Mouse (Mus musculus): ENCODE measurements around the gene Alpl. TPM values are rescaled to one million over a fixed set of nuclear protein-coding genes. Genes with fewer than 3 reads are reported as not detected.

Alpl gene
- polyA plus RNA-seq, 1 experiment from 2014 or later = 2.5 TPM

DNA sequence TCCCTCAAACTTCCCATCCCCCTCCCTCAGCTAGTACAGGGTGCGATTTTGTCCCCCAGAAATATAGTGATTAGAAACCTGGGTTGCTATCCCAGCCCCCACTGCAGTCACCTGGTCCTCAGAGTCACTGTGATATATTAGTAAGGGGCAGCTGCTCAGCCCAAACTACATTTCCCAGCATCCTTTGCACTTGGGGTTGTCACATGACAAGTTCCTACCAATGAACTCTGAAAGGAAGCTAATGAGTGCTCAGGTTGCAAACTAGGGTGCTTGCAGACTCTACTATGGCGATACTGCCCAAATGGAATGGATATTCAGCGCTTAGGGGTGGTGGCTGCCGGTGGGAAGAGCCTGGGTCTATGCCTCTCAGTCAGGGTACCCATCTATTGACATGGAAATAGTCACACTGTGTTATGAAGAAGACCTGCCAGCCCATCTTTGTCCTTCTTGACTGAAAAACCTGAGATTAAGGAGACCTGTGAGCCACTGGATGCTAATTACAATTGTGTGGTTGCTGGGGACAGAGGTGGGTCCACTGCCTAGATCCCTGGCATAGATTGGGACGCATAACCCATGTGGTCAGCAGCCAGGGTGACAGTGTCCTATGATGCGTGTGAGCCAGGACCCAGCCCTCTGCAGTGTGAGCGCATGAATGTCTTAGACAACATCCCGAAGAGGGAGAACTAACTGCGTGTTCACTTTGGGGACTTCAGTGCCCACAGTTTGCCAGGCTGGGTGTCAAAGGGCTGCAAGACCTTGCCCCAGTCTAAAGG lies 56.8 kb downstream of the Alpl start:
- 49% methylated on average over 9 of the region's 9 CpGs for WGBS
- no peak overlapping the region; the same call in 1 of the 2 replicates for H3K4me2 ChIP-seq (replicated peaks; ENCODE audit: low read depth)
- no peak overlapping the region for H3K9ac ChIP-seq (ENCODE audit: low read length)
- H3K4me3 ChIP-seq (ENCODE audit: low read depth, low read length) = no peak overlapping the region
- H3K4me1 ChIP-seq (replicated peaks; ENCODE audit: control insufficient read depth, insufficient read depth) = no peaks in the 10 kb centered on the region
- peak; percentile 33; the same call in 1 of the 2 replicates for ATAC-seq (ENCODE audit: low FRiP score, low TSS enrichment)
- TF ChIP-seq CTCF (IDR thresholded peaks at IDR 0.05; ENCODE audit: low read depth) (no peak), EP300 (optimal IDR thresholded peaks at IDR 0.05) (no peak)
- no peaks in the 10 kb centered on the region for H3K9me3 ChIP-seq (ENCODE audit: control insufficient read depth, low read length)
- no peak for DNase-seq (ENCODE audit: low spot score)
- H3K27ac ChIP-seq (replicated peaks) = no peak overlapping the region
- no peaks in the 10 kb centered on the region for H3K36me3 ChIP-seq (ENCODE audit: control insufficient read depth, insufficient read depth, low read length)
- H3K27me3 ChIP-seq (ENCODE audit: control insufficient read depth, insufficient read depth, low read length) = no peaks in the 10 kb centered on the region

DNA sequence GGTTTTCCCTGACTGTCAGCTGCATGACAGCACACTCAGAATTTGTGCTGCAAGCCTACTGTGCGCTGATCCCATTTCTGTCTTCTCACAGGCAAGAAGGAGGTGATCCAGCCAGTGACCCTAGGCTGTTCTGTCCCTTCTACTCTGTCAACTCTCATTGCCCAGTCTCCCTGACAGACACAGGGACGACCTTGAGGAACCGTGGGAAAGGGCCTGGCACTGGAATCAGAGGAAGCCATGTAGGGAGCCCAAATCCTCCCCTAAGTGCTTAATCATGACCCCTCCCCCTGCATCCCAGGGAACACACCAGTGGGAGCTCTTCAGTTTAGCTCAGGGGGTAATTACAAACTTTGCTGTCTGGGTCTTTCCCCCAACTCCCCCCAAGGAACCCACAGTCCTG lies 58.4 kb downstream of the Alpl start:
- Histone ChIP-seq H3K9me3 (ENCODE audit: control insufficient read depth, low read length) (no peaks in the 10 kb centered on the region), H3K27ac (replicated peaks) (no peak overlapping the region), H3K4me1 (replicated peaks; ENCODE audit: control insufficient read depth, insufficient read depth) (no peaks in the 10 kb centered on the region), H3K36me3 (ENCODE audit: control insufficient read depth, insufficient read depth, low read length) (no peaks in the 10 kb centered on the region), H3K4me3 (ENCODE audit: low read depth, low read length) (no peak overlapping the region), H3K27me3 (ENCODE audit: control insufficient read depth, insufficient read depth, low read length) (no peaks in the 10 kb centered on the region), H3K4me2 (replicated peaks; ENCODE audit: low read depth) (no peak overlapping the region), H3K9ac (ENCODE audit: low read length) (no peak overlapping the region)
- 62% methylated on average over 3 of the region's 3 CpGs for WGBS
- TF ChIP-seq CTCF (IDR thresholded peaks at IDR 0.05; ENCODE audit: low read depth) (no peak), EP300 (optimal IDR thresholded peaks at IDR 0.05) (no peak)
- DNase-seq (ENCODE audit: low spot score) = no peak
- ATAC-seq (ENCODE audit: low FRiP score, low TSS enrichment) = no peak

DNA sequence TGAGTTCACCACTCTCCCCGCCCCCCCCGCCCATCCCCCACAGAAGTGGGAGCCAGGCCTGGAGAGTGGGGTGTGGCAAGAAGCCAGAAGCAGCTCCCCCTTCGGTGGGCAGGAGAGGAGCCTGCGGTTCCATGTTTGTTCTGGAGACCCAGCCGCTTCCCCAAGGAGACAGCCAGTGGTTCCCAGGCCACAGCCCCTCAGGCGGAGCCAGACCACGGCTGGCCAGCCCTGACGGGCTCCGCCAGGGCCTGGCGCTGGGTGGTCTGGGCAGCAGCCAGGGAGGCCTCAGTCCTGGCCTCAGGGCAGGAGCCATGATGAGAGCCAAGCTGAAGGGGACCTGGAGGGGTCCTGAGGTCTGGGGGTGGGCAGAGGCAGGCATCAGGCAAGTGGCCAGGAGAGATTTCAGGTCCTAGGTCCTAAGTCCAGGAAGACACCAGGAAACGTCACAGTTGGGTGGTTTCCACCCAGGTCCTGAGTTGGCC lies 59.9 kb downstream of the Alpl start:
- Histone ChIP-seq H3K36me3 (ENCODE audit: control insufficient read depth, insufficient read depth, low read length) (no peaks in the 10 kb centered on the region), H3K9ac (ENCODE audit: low read length) (no peak overlapping the region), H3K4me3 (ENCODE audit: low read depth, low read length) (no peak overlapping the region), H3K4me2 (replicated peaks; ENCODE audit: low read depth) (no peak overlapping the region), H3K4me1 (replicated peaks; ENCODE audit: control insufficient read depth, insufficient read depth) (no peaks in the 10 kb centered on the region), H3K27me3 (ENCODE audit: control insufficient read depth, insufficient read depth, low read length) (no peaks in the 10 kb centered on the region), H3K27ac (replicated peaks) (no peak overlapping the region), H3K9me3 (ENCODE audit: control insufficient read depth, low read length) (no peaks in the 10 kb centered on the region)
- no peak for TF ChIP-seq CTCF (IDR thresholded peaks at IDR 0.05; ENCODE audit: low read depth)
- TF ChIP-seq EP300 (optimal IDR thresholded peaks at IDR 0.05) = no peak
- no peak for DNase-seq (ENCODE audit: low spot score)
- 38% methylated on average over 11 of the region's 11 CpGs for WGBS
- no peak; the same call in 1 of the 2 replicates for ATAC-seq (ENCODE audit: low FRiP score, low TSS enrichment)

DNA sequence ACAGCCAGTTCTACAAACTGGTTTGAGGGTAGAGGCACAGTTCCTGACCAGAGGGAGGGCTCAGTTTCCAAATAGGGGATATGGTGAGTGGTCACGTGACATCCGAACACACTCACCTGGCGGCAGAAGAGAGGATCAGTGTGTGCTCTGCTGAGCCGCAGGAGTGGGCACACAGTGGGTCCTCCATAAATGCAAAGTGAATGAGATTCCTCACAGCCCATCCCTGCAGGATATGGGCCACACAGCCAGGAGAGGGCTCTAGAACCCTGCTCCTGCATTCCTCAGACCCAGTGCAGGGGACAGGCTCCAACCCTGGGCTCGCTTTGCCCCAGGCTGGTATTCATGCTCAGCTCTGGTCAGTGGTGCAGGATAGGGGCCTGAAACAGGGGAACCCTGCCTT lies 62.7 kb downstream of the Alpl start:
- H3K4me3 ChIP-seq (ENCODE audit: low read depth, low read length) = no peak overlapping the region
- H3K36me3 ChIP-seq (ENCODE audit: control insufficient read depth, insufficient read depth, low read length) = no peaks in the 10 kb centered on the region
- H3K4me1 ChIP-seq (replicated peaks; ENCODE audit: control insufficient read depth, insufficient read depth) = no peaks in the 10 kb centered on the region
- H3K9me3 ChIP-seq (ENCODE audit: control insufficient read depth, low read length) = no peaks in the 10 kb centered on the region
- no peak; the same call in 1 of the 2 replicates for ATAC-seq (ENCODE audit: low FRiP score, low TSS enrichment)
- H3K9ac ChIP-seq (ENCODE audit: low read length) = no peak overlapping the region
- 68% methylated on average over 5 of the region's 5 CpGs for WGBS
- TF ChIP-seq CTCF (IDR thresholded peaks at IDR 0.05; ENCODE audit: low read depth) (peak; percentile 58), EP300 (optimal IDR thresholded peaks at IDR 0.05) (no peak)
- H3K27me3 ChIP-seq (ENCODE audit: control insufficient read depth, insufficient read depth, low read length) = peaks cover 5% of the 10 kb centered on the region; the same call in 1 of the 2 replicates
- H3K27ac ChIP-seq (replicated peaks) = no peak overlapping the region
- H3K4me2 ChIP-seq (replicated peaks; ENCODE audit: low read depth) = no peak overlapping the region
- DNase-seq (ENCODE audit: low spot score) = no peak

DNA sequence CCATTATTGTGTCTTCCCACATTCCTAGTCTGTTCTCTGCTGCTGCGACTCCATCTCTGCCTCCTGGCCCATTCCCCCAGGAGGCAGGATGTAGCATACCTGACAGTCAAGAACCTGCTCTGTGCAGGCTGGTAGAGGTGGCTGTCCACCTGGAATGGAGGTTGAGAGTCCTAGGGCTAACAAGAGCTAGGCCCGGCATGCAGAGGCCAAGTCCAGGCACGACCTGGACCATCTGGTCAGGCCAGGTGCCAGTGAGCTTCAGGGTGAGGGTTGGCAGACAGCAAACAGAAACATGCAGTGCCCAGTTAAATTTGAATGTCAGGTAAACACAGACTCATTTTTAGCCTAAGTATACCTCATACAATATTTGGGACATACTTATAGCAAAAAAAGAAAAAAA lies 63.2 kb downstream of the Alpl start:
- H3K36me3 ChIP-seq (ENCODE audit: control insufficient read depth, insufficient read depth, low read length) = no peaks in the 10 kb centered on the region
- no peak overlapping the region for H3K27ac ChIP-seq (replicated peaks)

DNA sequence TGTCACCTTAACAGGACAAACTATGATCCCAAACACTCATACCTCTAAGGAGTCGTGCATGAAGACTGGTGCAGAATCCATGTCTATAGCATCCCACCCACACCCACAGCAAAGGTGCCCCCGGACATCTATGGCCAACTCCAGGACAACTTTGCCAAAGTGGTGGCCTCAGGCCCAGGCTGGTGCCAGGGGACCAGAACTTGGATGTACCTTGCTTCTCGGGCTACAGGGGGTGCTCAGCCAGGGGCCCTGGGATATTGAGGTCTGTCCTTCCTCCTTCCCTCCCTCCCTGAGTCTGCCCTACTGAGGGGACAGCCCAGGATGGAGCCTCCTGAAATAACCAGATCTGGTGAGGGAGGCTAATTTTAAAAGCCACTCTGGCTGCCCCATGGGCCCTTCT lies 63.8 kb downstream of the Alpl start:
- no peak for TF ChIP-seq EP300 (optimal IDR thresholded peaks at IDR 0.05)
- TF ChIP-seq CTCF (IDR thresholded peaks at IDR 0.05; ENCODE audit: low read depth) = no peak
- H3K9ac ChIP-seq (ENCODE audit: low read length) = no peak overlapping the region
- 78% methylated on average over 3 of the region's 3 CpGs for WGBS

More for the DNA sequence above, 63.2 kb downstream of the Alpl start:
- Histone ChIP-seq H3K4me3 (ENCODE audit: low read depth, low read length) (no peak overlapping the region), H3K4me2 (replicated peaks; ENCODE audit: low read depth) (no peak overlapping the region), H3K9me3 (ENCODE audit: control insufficient read depth, low read length) (no peaks in the 10 kb centered on the region), H3K27me3 (ENCODE audit: control insufficient read depth, insufficient read depth, low read length) (peaks cover 5% of the 10 kb centered on the region; the same call in 1 of the 2 replicates), H3K4me1 (replicated peaks; ENCODE audit: control insufficient read depth, insufficient read depth) (no peaks in the 10 kb centered on the region), H3K9ac (ENCODE audit: low read length) (no peak overlapping the region)
- ATAC-seq (ENCODE audit: low FRiP score, low TSS enrichment) = no peak
- no peak for TF ChIP-seq CTCF (IDR thresholded peaks at IDR 0.05; ENCODE audit: low read depth)
- TF ChIP-seq EP300 (optimal IDR thresholded peaks at IDR 0.05) = no peak
- WGBS = 69% methylated on average over 3 of the region's 3 CpGs
- no peak for DNase-seq (ENCODE audit: low spot score)

More for the DNA sequence above, 63.8 kb downstream of the Alpl start:
- no peak for ATAC-seq (ENCODE audit: low FRiP score, low TSS enrichment)
- Histone ChIP-seq H3K4me1 (replicated peaks; ENCODE audit: control insufficient read depth, insufficient read depth) (no peaks in the 10 kb centered on the region), H3K27me3 (ENCODE audit: control insufficient read depth, insufficient read depth, low read length) (peaks cover 5% of the 10 kb centered on the region; the same call in 1 of the 2 replicates), H3K4me2 (replicated peaks; ENCODE audit: low read depth) (no peak overlapping the region), H3K27ac (replicated peaks) (no peak overlapping the region), H3K36me3 (ENCODE audit: control insufficient read depth, insufficient read depth, low read length) (no peaks in the 10 kb centered on the region), H3K9me3 (ENCODE audit: control insufficient read depth, low read length) (no peaks in the 10 kb centered on the region), H3K4me3 (ENCODE audit: low read depth, low read length) (no peak overlapping the region)
- DNase-seq (ENCODE audit: low spot score) = no peak
